Mouse (Mus musculus): ENCODE results near the gene Dnm2. TPM values are rescaled to one million over a fixed set of nuclear protein-coding genes. Genes with fewer than 3 reads are reported as not detected.
A peak's percentile ranks its signal among the peaks of the same experiment; 100 is the strongest.

Dnm2 gene
- 66.4 and 67.0 TPM in 2 replicates for polyA plus RNA-seq (2014; fragmentation: Nextera tagmentation; extraction: Ambion mirVana)

DNA sequence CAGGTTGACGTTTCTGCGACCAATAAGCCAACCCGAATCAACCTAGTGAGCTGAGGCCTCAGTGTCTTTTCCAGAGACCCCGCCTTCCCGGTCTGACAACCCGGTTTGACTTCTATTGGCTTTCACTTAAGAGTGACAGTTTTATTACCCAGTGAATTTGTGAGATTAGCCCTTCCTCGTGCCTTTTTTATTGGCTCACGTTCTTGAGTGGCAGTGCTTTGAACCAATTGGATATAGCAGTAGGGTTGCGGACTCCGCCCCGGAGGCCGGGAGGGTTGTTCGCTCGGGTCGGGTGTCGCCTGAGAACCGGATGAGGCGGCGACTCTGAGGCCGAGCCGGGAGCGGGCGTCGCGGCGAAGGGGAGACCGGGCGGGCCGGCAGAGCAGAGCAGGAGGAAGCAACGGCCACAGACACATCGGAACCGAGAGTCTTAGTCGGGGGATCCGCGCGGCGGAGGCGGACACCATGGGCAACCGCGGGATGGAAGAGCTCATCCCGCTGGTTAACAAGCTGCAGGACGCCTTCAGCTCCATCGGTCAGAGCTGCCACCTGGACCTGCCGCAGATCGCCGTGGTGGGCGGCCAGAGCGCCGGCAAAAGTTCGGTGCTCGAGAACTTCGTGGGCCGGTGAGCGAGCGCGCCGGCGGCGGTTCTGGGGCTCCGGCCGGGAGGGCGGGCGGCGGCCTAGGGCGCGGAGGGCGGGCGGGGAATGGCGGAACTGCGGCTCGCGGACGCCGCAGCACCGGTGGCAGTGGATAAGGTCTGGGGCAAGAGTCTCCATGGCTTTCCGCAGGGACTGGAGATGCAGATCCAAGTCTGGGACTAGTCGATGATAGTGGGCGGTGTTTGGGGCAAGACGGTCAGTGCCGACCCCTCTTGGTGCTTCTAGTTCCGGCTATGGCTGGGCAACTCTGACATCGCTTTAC lies at the start of gene Dnm2:
Dnm2 (plus strand) TSS at position 278 of the 925 bp plus-strand sequence.
- Histone ChIP-seq H3K4me1 (ENCODE audit: control insufficient read depth, insufficient read depth, low read length) (peaks cover 10% of the 10 kb centered on the region), H3K4me2 (ENCODE audit: low read depth, severe bottlenecking) (peak within 1 kb of the TSS; percentile 84), H3K27ac (replicated peaks; ENCODE audit: low read depth, low read length) (peak within 1 kb of the TSS; percentile 64; the same call in 1 of the 2 replicates), H3K9me3 (ENCODE audit: control insufficient read depth, low read length) (no peaks in the 10 kb centered on the region), H3K27me3 (ENCODE audit: control insufficient read depth, insufficient read depth, low read length) (no peaks in the 10 kb centered on the region), H3K4me3 (ENCODE audit: low read depth, low read length) (peak within 1 kb of the TSS; percentile 96), H3K36me3 (ENCODE audit: control insufficient read depth, insufficient read depth, low read length) (peaks cover 10% of the 10 kb centered on the region; the same call in 1 of the 2 replicates), H3K9ac (ENCODE audit: low read length) (peak within 1 kb of the TSS; percentile 87)
- WGBS: under 1% methylated on average over 82 of the region's 82 CpGs
- peak; percentile 98 for ATAC-seq (ENCODE audit: insufficient number of reproducible peaks, low FRiP score, low TSS enrichment, low read depth)
- DNase-seq (ENCODE audit: low spot score): peak; percentile 98

DNA sequence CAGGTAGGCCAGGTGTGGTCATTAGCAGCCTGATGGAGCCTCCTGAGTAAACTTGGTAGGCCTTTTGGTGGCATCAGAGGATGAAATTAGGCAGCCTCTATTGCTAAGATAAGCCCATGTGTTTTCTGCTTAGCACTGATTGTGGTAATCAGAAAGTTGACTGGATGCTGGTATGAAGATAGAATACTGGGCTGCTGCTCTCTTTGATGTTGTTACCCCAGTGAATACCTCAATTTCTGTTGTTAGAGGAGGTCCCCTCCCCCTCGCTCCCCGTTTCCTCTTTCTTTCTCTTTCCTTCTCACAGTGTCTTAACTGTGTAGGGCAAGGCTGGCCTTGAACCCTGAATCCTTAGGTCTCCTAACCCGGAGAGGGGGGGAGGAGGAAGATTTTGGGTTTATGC lies 45.5 kb upstream of the Dnm2 start:
- Histone ChIP-seq H3K4me1 (ENCODE audit: control insufficient read depth, insufficient read depth, low read length) (no peaks in the 10 kb centered on the region), H3K27me3 (ENCODE audit: control insufficient read depth, insufficient read depth, low read length) (no peaks in the 10 kb centered on the region), H3K36me3 (ENCODE audit: control insufficient read depth, insufficient read depth, low read length) (peaks cover 9% of the 10 kb centered on the region), H3K27ac (replicated peaks; ENCODE audit: low read depth, low read length) (no peak overlapping the region), H3K4me3 (ENCODE audit: low read depth, low read length) (no peak overlapping the region), H3K4me2 (ENCODE audit: low read depth, severe bottlenecking) (no peak overlapping the region), H3K9me3 (ENCODE audit: control insufficient read depth, low read length) (no peaks in the 10 kb centered on the region), H3K9ac (ENCODE audit: low read length) (no peak overlapping the region)
- DNase-seq (ENCODE audit: low spot score) (no peak), ATAC-seq (ENCODE audit: insufficient number of reproducible peaks, low FRiP score, low TSS enrichment, low read depth) (no peak)
- WGBS: 84% methylated on average over 3 of the region's 3 CpGs

DNA sequence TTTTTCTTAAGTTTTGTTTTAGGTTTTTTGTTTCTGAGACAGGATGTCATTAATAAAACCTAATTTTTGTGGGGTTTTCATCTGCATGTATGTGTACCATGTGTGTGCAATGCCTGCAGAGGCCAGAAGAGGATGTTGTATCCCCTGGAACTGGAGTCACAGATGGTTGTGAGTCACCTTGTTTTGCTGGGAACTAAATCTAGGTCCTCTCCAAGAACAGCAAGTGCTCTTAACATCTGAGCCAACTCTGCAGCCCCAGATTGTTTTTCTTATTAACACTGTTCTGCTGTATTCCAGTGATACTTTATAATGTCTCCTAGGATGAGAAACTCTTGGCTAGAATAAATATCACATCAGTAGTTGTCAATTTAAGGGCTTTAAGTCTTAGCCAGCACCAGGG lies 43.8 kb upstream of the Dnm2 start:
- no peak for ATAC-seq (ENCODE audit: insufficient number of reproducible peaks, low FRiP score, low TSS enrichment, low read depth)
- Histone ChIP-seq H3K27ac (replicated peaks; ENCODE audit: low read depth, low read length) (no peak overlapping the region), H3K9me3 (ENCODE audit: control insufficient read depth, low read length) (no peaks in the 10 kb centered on the region), H3K4me2 (ENCODE audit: low read depth, severe bottlenecking) (no peak overlapping the region), H3K9ac (ENCODE audit: low read length) (no peak overlapping the region), H3K4me1 (ENCODE audit: control insufficient read depth, insufficient read depth, low read length) (no peaks in the 10 kb centered on the region), H3K36me3 (ENCODE audit: control insufficient read depth, insufficient read depth, low read length) (peaks cover 6% of the 10 kb centered on the region; the same call in 1 of the 2 replicates), H3K4me3 (ENCODE audit: low read depth, low read length) (no peak overlapping the region), H3K27me3 (ENCODE audit: control insufficient read depth, insufficient read depth, low read length) (no peaks in the 10 kb centered on the region)
- DNase-seq (ENCODE audit: low spot score): no peak

DNA sequence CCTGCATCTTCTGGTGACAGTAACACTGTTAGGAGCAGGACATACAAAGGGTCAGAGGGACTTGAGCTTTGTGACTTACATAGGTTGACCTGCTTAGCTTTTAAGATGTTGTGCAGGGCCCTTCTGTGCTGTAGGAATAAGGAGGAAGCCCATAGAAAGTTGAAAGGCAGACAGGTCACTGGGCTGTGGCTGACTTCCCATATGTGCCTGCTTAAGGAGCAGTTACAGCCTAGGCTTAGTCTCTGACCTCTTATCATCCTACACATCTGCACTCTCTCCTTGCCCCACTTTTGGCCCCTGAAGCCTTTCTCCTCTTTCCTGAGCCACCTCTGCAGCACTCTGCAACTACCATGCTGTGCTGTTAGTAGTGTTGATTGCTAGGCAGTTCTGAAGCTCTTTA lies 40.7 kb upstream of the Dnm2 start:
- no peaks in the 10 kb centered on the region for H3K27me3 ChIP-seq (ENCODE audit: control insufficient read depth, insufficient read depth, low read length)
- ATAC-seq (ENCODE audit: insufficient number of reproducible peaks, low FRiP score, low TSS enrichment, low read depth) (no peak), DNase-seq (ENCODE audit: low spot score) (no peak)
- no peak overlapping the region for H3K4me2 ChIP-seq (ENCODE audit: low read depth, severe bottlenecking)
- peaks cover 10% of the 10 kb centered on the region; the same call in 1 of the 2 replicates for H3K36me3 ChIP-seq (ENCODE audit: control insufficient read depth, insufficient read depth, low read length)
- H3K4me3 ChIP-seq (ENCODE audit: low read depth, low read length): no peak overlapping the region
- H3K9me3 ChIP-seq (ENCODE audit: control insufficient read depth, low read length): no peaks in the 10 kb centered on the region
- no peak overlapping the region for H3K27ac ChIP-seq (replicated peaks; ENCODE audit: low read depth, low read length)
- no peak overlapping the region for H3K9ac ChIP-seq (ENCODE audit: low read length)
- H3K4me1 ChIP-seq (ENCODE audit: control insufficient read depth, insufficient read depth, low read length): no peaks in the 10 kb centered on the region

DNA sequence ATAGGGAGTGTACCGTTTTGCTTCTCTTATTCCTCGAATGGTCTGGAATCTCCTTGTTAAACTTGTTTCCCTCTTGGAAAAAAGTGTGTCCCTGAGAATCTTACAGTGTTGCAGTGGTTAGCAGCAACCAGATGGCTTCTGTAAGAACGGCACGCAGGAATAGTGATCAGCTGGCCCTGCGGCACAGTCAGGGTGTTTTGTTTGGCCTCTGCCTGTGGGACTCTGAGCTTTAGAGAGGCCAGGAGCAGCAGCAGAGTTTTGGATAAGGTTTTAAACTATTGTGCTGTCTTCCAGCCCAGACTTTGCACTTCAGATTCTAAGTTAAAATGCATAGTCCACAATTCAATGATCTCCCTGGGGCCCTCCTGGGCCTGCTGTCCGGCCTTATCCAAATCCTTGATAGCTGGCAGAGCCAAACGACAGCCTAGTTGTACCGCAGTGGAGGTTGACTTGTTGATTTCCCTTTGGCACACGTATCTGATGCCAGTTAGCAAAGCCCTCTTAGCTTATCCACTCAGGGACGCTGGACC lies 32.0 kb upstream of the Dnm2 start:
- no peaks in the 10 kb centered on the region for H3K9me3 ChIP-seq (ENCODE audit: control insufficient read depth, low read length)
- H3K9ac ChIP-seq (ENCODE audit: low read length): no peak overlapping the region
- H3K27me3 ChIP-seq (ENCODE audit: control insufficient read depth, insufficient read depth, low read length): no peaks in the 10 kb centered on the region
- H3K36me3 ChIP-seq (ENCODE audit: control insufficient read depth, insufficient read depth, low read length): peaks cover 57% of the 10 kb centered on the region
- H3K4me2 ChIP-seq (ENCODE audit: low read depth, severe bottlenecking): no peak overlapping the region
- no peak overlapping the region for H3K27ac ChIP-seq (replicated peaks; ENCODE audit: low read depth, low read length)
- 91% methylated on average over 10 of the region's 10 CpGs for WGBS
- H3K4me1 ChIP-seq (ENCODE audit: control insufficient read depth, insufficient read depth, low read length): no peaks in the 10 kb centered on the region
- DNase-seq (ENCODE audit: low spot score) (no peak), ATAC-seq (ENCODE audit: insufficient number of reproducible peaks, low FRiP score, low TSS enrichment, low read depth) (no peak)
- H3K4me3 ChIP-seq (ENCODE audit: low read depth, low read length): no peak overlapping the region

GRCm38 (mm10) chr9:21395692-21396091 lies 29.0 kb upstream of the Dnm2 start:
- WGBS: 94% methylated on average over 3 of the region's 3 CpGs
- H3K27me3 ChIP-seq (ENCODE audit: control insufficient read depth, insufficient read depth, low read length): no peaks in the 10 kb centered on the region
- no peak overlapping the region for H3K4me2 ChIP-seq (ENCODE audit: low read depth, severe bottlenecking)
- no peak overlapping the region for H3K4me3 ChIP-seq (ENCODE audit: low read depth, low read length)
- H3K4me1 ChIP-seq (ENCODE audit: control insufficient read depth, insufficient read depth, low read length): no peaks in the 10 kb centered on the region
- ATAC-seq (ENCODE audit: insufficient number of reproducible peaks, low FRiP score, low TSS enrichment, low read depth) (no peak), DNase-seq (ENCODE audit: low spot score) (no peak)
- no peaks in the 10 kb centered on the region for H3K9me3 ChIP-seq (ENCODE audit: control insufficient read depth, low read length)
- H3K9ac ChIP-seq (ENCODE audit: low read length): no peak overlapping the region
- peaks cover 42% of the 10 kb centered on the region for H3K36me3 ChIP-seq (ENCODE audit: control insufficient read depth, insufficient read depth, low read length)
- no peak overlapping the region for H3K27ac ChIP-seq (replicated peaks; ENCODE audit: low read depth, low read length)

DNA sequence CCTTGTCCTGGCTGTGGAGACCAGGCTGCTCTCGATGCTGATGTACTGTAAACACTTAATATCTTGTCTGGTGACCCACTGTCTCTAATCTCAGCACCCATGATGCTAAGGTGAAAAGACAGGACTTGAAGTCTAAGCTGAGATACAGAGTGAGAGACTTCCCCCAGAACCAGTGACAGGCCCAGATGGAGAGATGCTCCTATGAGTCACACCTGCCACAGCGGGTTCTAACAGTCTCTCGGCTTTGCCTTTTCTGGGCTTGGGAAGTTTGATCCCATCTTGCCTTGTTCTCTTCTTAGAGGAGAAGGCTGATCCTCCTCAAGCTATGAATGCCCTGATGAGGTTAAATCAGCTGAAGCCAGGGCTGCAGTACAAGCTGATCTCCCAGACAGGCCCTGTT lies 27.5 kb upstream of the Dnm2 start:
- ATAC-seq (ENCODE audit: insufficient number of reproducible peaks, low FRiP score, low TSS enrichment, low read depth) (no peak), DNase-seq (ENCODE audit: low spot score) (no peak)
- Histone ChIP-seq H3K9ac (ENCODE audit: low read length) (no peak overlapping the region), H3K4me3 (ENCODE audit: low read depth, low read length) (no peak overlapping the region), H3K36me3 (ENCODE audit: control insufficient read depth, insufficient read depth, low read length) (peaks cover 39% of the 10 kb centered on the region), H3K4me2 (ENCODE audit: low read depth, severe bottlenecking) (no peak overlapping the region), H3K9me3 (ENCODE audit: control insufficient read depth, low read length) (no peaks in the 10 kb centered on the region), H3K27ac (replicated peaks; ENCODE audit: low read depth, low read length) (no peak overlapping the region), H3K4me1 (ENCODE audit: control insufficient read depth, insufficient read depth, low read length) (no peaks in the 10 kb centered on the region), H3K27me3 (ENCODE audit: control insufficient read depth, insufficient read depth, low read length) (no peaks in the 10 kb centered on the region)
- WGBS: 94% methylated on average over 3 of the region's 3 CpGs

GRCm38 (mm10) chr9:21401042-21401441 lies 23.7 kb upstream of the Dnm2 start:
- H3K9ac ChIP-seq (ENCODE audit: low read length): no peak overlapping the region

More at GRCm38 (mm10) chr9:21401042-21401441, 23.7 kb upstream of the Dnm2 start:
- H3K4me2 ChIP-seq (ENCODE audit: low read depth, severe bottlenecking): no peak overlapping the region
- no peaks in the 10 kb centered on the region for H3K4me1 ChIP-seq (ENCODE audit: control insufficient read depth, insufficient read depth, low read length)
- no peaks in the 10 kb centered on the region; the same call in 1 of the 2 replicates for H3K9me3 ChIP-seq (ENCODE audit: control insufficient read depth, low read length)
- 96% methylated on average over 9 of the region's 9 CpGs for WGBS
- ATAC-seq (ENCODE audit: insufficient number of reproducible peaks, low FRiP score, low TSS enrichment, low read depth): no peak
- no peaks in the 10 kb centered on the region for H3K27me3 ChIP-seq (ENCODE audit: control insufficient read depth, insufficient read depth, low read length)
- peaks cover 45% of the 10 kb centered on the region for H3K36me3 ChIP-seq (ENCODE audit: control insufficient read depth, insufficient read depth, low read length)
- no peak overlapping the region for H3K4me3 ChIP-seq (ENCODE audit: low read depth, low read length)
- no peak for DNase-seq (ENCODE audit: low spot score)
- H3K27ac ChIP-seq (replicated peaks; ENCODE audit: low read depth, low read length): no peak overlapping the region
